Mouse (Mus musculus): ENCODE results near the gene Atg10. TPM values are rescaled to one million over a fixed set of nuclear protein-coding genes. Genes with fewer than 3 reads are reported as not detected.
A peak's percentile ranks its signal among the peaks of the same experiment; 100 is the strongest.

Gene Atg10
- total RNA-seq, 1 experiment from 2014 or later: 11.7 TPM

GRCm38 (mm10) chr13:91180364-91180763 lies 43.4 kb downstream of the Atg10 start:
- no peak for ATAC-seq (replicated peaks in 1 of 2; ENCODE audit: insufficient read depth in 1 of 2, low FRiP score in 2 of 2, low TSS enrichment in 1 of 2, low read depth in 1 of 2, poor library complexity in 2 of 2, severe bottlenecking in 2 of 2)

- no peak for ATAC-seq (replicated peaks in 1 of 2; ENCODE audit: insufficient read depth in 1 of 2, low FRiP score in 2 of 2, low TSS enrichment in 1 of 2, low read depth in 1 of 2, poor library complexity in 2 of 2, severe bottlenecking in 2 of 2)
Observed at GRCm38 (mm10) chr13:91179174-91179899, 44.4 kb downstream of the Atg10 start.

- 0 out of 4 replicates have a peak, but pooled peaks of 1 of the 2 experiments have one; percentile 35 for ATAC-seq (replicated peaks in 1 of 2; ENCODE audit: insufficient read depth in 1 of 2, low FRiP score in 2 of 2, low TSS enrichment in 1 of 2, low read depth in 1 of 2, poor library complexity in 2 of 2, severe bottlenecking in 2 of 2)
Observed at GRCm38 (mm10) chr13:91178428-91179160, 45.2 kb downstream of the Atg10 start.

DNA sequence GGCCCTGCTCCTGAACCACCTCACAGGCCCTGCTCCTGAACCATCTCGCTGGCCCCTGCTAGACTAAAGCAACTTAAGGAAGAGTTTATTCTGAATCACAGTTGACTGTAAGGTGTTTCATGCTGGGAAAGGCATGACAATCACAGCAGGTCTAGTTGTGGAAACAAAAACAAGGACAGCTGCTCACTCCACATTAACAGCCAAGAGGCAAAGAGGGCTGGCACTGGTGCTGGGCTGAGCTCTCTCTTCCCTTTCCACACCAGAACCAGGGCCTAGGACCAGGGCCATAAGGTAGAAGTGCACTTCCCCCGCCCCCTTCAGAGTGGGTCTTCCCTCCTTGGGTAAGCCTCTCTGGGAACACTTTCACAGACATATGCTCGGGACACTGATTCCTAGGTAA lies 48.4 kb downstream of the Atg10 start:
- ATAC-seq (replicated peaks in 1 of 2; ENCODE audit: insufficient read depth in 1 of 2, low FRiP score in 2 of 2, low TSS enrichment in 1 of 2, low read depth in 1 of 2, poor library complexity in 2 of 2, severe bottlenecking in 2 of 2): no peak

- ATAC-seq (replicated peaks in 1 of 2; ENCODE audit: insufficient read depth in 1 of 2, low FRiP score in 2 of 2, low TSS enrichment in 1 of 2, low read depth in 1 of 2, poor library complexity in 2 of 2, severe bottlenecking in 2 of 2): no peak
Observed at GRCm38 (mm10) chr13:91171766-91172491, 51.8 kb downstream of the Atg10 start.

DNA sequence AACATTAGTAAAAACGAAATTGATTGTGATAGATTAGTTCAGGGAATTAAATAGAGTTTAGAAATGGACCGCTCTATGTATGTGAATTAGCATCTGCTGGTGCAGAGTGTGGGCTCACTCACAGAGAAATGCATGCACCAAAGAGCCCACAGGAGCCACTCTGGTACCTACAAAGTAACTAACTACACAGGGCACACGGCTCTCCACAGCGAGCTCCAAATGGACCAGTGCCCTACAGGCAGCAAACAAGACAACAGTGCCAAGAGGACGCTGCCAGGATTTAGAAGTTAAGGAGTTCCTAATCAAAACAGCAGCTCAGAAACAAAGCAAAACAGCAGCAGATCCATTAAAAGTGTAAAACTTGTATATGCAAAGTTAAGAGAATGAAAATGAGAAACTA lies 52.6 kb downstream of the Atg10 start:
- no peak for ATAC-seq (replicated peaks in 1 of 2; ENCODE audit: insufficient read depth in 1 of 2, low FRiP score in 2 of 2, low TSS enrichment in 1 of 2, low read depth in 1 of 2, poor library complexity in 2 of 2, severe bottlenecking in 2 of 2)

DNA sequence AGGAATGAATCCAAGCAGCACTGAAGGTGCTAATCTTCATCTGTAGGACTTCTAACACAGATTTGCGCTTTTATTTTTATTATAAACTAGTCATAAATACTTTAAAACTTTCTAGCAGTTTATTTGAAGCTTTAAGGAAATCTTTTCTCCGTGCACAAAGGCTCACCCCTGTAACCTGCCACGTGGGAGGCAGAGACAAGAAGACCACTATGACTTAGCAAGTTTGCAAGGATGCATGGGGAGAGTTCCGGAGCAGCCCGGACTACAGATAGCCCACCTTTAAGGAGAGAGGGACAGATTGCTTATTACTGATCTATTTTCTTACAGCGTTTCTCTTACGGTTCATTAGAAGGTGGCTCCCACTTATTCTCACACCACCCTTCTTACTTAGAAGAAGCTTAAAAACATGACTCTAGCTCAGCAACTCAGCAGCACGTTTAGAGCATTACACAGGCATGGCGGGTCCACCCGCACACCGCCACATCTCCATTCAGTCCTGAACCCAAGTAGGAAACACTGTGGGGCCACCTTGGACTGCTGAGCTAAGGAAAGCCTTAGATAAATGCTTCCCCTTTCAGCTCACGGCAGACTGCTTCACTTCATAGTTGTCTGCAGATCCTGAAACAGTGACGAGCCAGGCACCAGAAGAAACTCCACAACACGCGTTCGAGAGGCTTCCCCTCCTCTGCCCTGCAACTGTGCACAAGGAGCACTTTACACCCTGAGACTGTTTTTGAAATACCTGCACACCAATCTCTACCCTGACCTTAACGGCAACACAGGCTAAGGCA lies 54.0 kb downstream of the Atg10 start:
- peak; percentile 80 to 82 for ATAC-seq (replicated peaks in 1 of 2; ENCODE audit: insufficient read depth in 1 of 2, low FRiP score in 2 of 2, low TSS enrichment in 1 of 2, low read depth in 1 of 2, poor library complexity in 2 of 2, severe bottlenecking in 2 of 2)

GRCm38 (mm10) chr13:91168486-91168885 lies 55.3 kb downstream of the Atg10 start:
- ATAC-seq (replicated peaks in 1 of 2; ENCODE audit: insufficient read depth in 1 of 2, low FRiP score in 2 of 2, low TSS enrichment in 1 of 2, low read depth in 1 of 2, poor library complexity in 2 of 2, severe bottlenecking in 2 of 2): no peak

DNA sequence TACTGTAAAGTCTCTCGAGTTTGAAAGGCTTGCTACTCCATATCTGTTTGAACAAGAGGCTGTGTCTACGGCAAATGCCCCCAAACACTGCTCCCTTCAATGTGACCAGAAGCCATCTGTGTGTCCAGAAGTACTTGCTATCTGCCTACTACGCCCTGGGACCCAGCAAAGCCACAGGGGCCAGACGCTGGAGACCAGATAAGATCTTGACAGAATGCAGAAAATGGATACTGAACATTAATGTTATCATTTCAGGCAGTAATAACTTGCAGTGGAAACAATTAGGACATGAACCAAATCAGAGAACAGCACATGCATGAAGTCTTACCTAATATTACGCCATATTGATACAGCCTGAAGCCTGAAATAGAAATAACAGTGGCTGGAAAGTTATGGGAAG lies 56.2 kb downstream of the Atg10 start:
- ATAC-seq (replicated peaks in 1 of 2; ENCODE audit: insufficient read depth in 1 of 2, low FRiP score in 2 of 2, low TSS enrichment in 1 of 2, low read depth in 1 of 2, poor library complexity in 2 of 2, severe bottlenecking in 2 of 2): no peak

DNA sequence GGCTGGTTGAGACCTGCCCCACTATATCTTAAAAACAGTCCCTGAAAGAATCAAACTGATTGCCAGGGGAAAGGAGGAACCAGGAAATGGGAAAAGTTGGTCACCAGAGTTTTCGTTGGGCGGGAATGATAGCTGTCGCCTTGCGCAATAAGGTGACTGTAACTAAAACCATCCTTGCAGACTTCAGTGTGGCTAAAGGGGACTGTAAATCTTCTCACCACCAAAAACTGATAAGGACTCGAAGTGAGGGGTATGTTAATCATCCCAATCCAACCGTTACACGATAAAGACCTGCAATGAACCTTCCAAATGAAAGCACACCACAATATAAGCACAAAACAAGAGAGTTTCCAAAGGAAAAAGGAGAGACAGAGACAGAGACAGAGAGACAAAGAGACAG lies 57.5 kb downstream of the Atg10 start:
- ATAC-seq (replicated peaks in 1 of 2; ENCODE audit: insufficient read depth in 1 of 2, low FRiP score in 2 of 2, low TSS enrichment in 1 of 2, low read depth in 1 of 2, poor library complexity in 2 of 2, severe bottlenecking in 2 of 2): no peak

DNA sequence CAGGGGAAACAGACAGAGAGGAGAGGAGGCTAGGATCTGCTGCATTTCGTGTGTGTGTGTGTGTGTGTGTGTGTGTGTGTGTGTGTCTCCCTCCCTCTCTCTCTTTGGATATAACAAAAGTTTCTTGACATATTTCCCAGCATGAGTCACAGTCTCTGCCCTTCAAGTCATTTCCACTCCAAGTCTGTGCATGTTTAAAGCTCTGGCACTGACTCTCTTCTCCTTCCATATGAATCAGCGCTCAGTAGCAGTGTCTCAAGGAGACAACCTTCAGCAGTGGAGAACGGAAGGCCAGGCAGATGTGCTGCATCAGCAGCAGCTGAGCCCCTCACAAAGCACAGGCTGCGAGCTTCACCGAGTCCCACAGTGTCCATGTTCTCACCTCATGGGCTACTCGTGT lies 58.6 kb downstream of the Atg10 start:
- no peak for ATAC-seq (replicated peaks in 1 of 2; ENCODE audit: insufficient read depth in 1 of 2, low FRiP score in 2 of 2, low TSS enrichment in 1 of 2, low read depth in 1 of 2, poor library complexity in 2 of 2, severe bottlenecking in 2 of 2)

- ATAC-seq (replicated peaks in 1 of 2; ENCODE audit: insufficient read depth in 1 of 2, low FRiP score in 2 of 2, low TSS enrichment in 1 of 2, low read depth in 1 of 2, poor library complexity in 2 of 2, severe bottlenecking in 2 of 2): no peak
Observed at GRCm38 (mm10) chr13:91163292-91163691, 60.5 kb downstream of the Atg10 start.

DNA sequence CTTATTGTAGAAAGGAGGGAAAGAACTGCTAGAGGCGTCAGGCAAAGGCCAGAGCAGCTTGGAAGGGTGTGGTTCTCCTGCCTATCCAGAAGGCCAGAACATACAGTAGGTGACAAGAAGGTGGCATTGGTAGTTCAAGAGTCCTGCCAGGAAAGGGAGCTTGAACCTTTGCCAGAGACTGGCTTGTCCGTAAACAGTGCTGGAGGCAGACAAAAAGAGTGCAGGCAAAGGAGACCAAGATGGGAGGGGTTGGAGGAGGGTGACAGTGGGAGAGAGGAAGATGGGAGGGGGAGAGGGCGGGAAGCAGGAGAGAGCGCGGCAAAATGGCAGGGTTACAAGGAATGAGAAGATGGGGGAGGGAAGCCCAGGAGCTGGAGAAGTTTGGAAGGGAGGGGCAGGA lies 61.3 kb downstream of the Atg10 start:
- ATAC-seq (replicated peaks in 1 of 2; ENCODE audit: insufficient read depth in 1 of 2, low FRiP score in 2 of 2, low TSS enrichment in 1 of 2, low read depth in 1 of 2, poor library complexity in 2 of 2, severe bottlenecking in 2 of 2): no peak

GRCm38 (mm10) chr13:91160616-91161015 lies 63.2 kb downstream of the Atg10 start:
- no peak for ATAC-seq (replicated peaks in 1 of 2; ENCODE audit: insufficient read depth in 1 of 2, low FRiP score in 2 of 2, low TSS enrichment in 1 of 2, low read depth in 1 of 2, poor library complexity in 2 of 2, severe bottlenecking in 2 of 2)

DNA sequence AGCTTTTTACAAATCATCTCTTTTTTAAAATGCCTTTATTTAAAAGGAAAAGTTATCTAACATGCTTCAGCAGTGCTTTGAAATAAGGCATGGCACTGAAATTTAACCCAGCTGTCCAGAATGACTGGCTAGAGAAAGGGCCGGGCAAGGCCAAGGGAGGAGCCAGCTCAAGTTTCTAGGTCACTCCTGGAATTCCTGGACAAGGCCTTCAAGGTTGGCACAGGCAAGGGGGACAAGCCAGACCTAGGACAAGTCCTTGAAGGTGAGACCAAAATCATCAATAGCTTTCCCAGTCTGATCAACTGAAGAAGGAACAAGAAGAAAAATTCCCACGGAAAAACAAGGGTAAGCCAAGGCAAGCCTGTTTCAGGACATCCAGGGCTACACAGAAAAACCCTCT lies 63.9 kb downstream of the Atg10 start:
- ATAC-seq (replicated peaks in 1 of 2; ENCODE audit: insufficient read depth in 1 of 2, low FRiP score in 2 of 2, low TSS enrichment in 1 of 2, low read depth in 1 of 2, poor library complexity in 2 of 2, severe bottlenecking in 2 of 2): no peak

DNA sequence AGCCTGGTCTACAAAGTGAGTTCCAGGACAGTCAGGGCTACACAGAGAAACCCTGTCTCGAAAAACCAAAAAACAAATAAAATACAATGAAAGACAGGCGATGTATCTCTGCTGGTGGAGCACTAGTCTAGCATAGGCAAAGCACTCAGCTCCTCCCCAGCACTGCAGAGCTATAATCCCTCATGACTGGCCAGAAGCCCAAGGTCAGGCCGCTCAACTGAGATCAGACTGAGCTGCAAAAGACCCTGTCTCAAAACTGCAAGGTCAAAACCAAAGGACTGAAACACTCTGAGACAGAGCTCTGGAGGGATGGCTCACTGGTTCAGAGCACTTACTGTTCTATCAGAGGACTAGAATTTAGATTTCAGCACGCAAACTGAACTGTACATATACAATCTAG lies 65.8 kb downstream of the Atg10 start:
- no peak for ATAC-seq (replicated peaks in 1 of 2; ENCODE audit: insufficient read depth in 1 of 2, low FRiP score in 2 of 2, low TSS enrichment in 1 of 2, low read depth in 1 of 2, poor library complexity in 2 of 2, severe bottlenecking in 2 of 2)

DNA sequence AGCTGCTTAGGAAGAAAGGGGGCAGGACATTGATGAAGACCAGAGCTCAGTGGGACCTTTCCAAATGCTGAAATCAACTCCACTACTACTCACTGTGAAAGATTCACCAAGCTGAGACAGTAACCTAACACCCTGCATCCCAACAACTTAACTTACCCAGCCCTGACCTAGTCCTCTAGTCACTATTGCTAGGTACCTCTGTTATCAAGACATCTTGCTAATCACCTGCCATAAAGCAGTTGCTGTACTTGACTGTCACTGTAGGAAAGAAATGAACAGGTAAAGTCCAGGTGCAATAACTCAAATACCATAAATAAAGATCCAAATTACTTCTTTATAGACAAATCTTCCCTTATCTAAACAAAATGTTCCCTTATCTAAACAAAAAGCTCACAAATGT lies 66.3 kb downstream of the Atg10 start:
- no peak for ATAC-seq (replicated peaks in 1 of 2; ENCODE audit: insufficient read depth in 1 of 2, low FRiP score in 2 of 2, low TSS enrichment in 1 of 2, low read depth in 1 of 2, poor library complexity in 2 of 2, severe bottlenecking in 2 of 2)

All from hematopoietic stem cell, adult 5-6 weeks (primary cell).